Mouse (Mus musculus) brown adipose tissue, adult 24 weeks (tissue): ENCODE measurements at regions not wholly inside any gene's neighbourhood (a gene's known extent, or its start where the extent isn't known, plus 50 kb on each side); places are given as distances from the start of the nearest gene placed in this dataset.

Source experiments
- H3K27ac ChIP-seq: fragments of 200-500 bp; replicated peaks from 2 replicates; pipeline ENCODE4 v1.5.1; 2012; ENCODE audit warnings: low read depth, mild to moderate bottlenecking, low read length
- H3K4me1 ChIP-seq: fragments of 200-500 bp; 2 replicates; pipeline ENCODE4 v1.6.1; 2012; ENCODE audit warnings: low read length, mixed read lengths; ENCODE audit not compliant: control insufficient read depth, insufficient read depth, insufficient read length
- H3K4me3 ChIP-seq: fragments of 200-500 bp; 2 replicates; pipeline ENCODE4 v1.5.1; 2012; ENCODE audit warnings: low read depth, mild to moderate bottlenecking, low read length, moderate library complexity; ENCODE audit not compliant: insufficient read depth

DNA sequence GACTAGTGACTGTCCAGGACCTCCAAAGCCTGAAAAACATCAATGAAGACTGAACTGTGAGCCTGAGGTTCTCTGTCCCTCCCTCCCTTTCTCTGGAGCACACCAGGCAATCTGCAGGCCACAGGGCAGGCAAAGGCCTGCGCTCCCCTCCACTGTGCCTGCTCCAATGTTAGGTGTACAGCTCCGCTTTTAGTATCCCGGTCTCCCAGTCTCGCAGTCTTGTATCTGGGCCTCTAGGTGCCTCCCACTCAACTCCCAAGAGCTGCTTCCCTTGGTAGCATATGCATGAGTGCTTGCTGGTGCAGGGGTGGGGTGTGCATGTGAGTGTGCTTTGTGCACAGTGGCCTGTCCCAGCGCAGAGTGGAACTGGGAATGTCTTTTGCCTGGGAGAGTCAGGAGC is 104.0 kb upstream of the Pja1 start:
- Histone ChIP-seq H3K27ac (no peak overlapping the region), H3K4me1 (no peaks in the 10 kb centered on the region), H3K4me3 (no peak overlapping the region)

GRCm38 (mm10) chrX:99574441-99575103 is 103.5 kb upstream of the Pja1 start:
- Histone ChIP-seq H3K4me3 (peak overlapping the region; percentile 29), H3K27ac (no peak overlapping the region)

DNA sequence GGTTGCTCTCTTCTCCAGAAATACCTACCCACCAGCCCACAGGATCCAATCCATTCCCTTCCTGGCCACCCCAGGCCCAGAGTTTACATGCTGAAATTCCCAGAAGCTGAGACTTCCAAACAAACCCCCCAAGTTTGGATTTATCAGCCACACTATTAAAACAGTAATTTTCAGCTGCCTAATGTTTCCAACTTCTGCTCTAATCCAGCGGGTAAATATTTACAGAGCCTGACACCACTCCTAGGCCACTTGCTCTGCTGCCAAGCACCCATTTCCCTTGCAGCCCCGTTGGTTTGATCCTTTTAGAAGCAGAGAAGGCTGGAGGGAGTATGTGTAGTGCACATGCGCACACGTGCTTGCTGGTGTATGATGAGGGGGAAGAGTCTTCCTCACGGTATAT is 99.1 kb upstream of the Pja1 start:
- Histone ChIP-seq H3K4me1 (no peaks in the 10 kb centered on the region), H3K4me3 (no peak overlapping the region), H3K27ac (no peak overlapping the region)

More at GRCm38 (mm10) chrX:99574441-99575103, 103.5 kb upstream of the Pja1 start:
- H3K4me1 ChIP-seq, result no peaks in the 10 kb centered on the region

GRCm38 (mm10) chrX:99568244-99568643 is 97.2 kb upstream of the Pja1 start:
- H3K4me1 ChIP-seq, result no peaks in the 10 kb centered on the region
- no peak overlapping the region for H3K27ac ChIP-seq
- no peak overlapping the region for H3K4me3 ChIP-seq

GRCm38 (mm10) chrX:99567367-99568164 is 96.5 kb upstream of the Pja1 start:
- Histone ChIP-seq H3K4me1 (no peaks in the 10 kb centered on the region), H3K4me3 (no peak overlapping the region), H3K27ac (no peak overlapping the region)

DNA sequence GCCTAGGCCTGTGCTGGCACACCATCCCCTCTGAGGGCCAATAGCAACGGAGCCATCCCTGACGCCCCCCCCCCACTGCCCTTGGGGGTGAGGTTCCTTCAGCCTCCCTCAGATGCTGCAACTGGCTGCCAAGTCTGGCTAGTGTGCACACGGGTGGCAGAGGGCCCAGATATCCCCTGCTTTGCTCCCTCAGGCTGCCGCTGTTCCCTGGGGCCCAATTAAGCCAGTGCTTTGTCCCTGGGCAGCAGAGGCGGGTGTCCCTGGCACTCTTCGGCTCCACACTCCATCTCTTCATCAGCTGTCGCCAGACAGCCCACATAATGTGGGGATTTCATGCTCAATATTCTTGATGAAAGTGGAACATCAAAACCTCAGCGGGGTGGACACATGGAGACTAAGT is 90.9 kb upstream of the Pja1 start:
- Histone ChIP-seq H3K4me1 (no peaks in the 10 kb centered on the region), H3K27ac (no peak overlapping the region)

DNA sequence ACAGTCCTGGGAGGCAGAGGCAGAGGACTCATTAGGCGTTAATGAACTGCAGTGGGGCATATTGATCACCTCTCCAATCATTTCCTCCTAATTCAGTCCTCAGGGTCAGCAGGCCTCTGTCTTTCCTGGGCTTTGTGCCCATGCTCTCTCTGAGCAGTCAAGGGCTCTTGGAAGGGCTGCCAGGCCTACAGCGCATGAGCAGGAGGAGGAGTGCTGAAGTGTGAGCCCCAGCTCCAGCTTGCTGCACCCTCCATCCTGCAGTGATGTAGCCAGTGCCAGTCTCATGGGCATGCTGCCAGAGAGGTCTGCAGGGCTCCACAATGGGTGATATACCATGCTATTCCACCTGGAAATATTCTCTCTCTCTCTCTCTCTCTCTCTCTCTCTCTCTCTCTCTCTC is 89.6 kb upstream of the Pja1 start:
- Histone ChIP-seq H3K27ac (no peak overlapping the region), H3K4me1 (no peaks in the 10 kb centered on the region), H3K4me3 (no peak overlapping the region)

More for the DNA sequence above, 90.9 kb upstream of the Pja1 start:
- H3K4me3 ChIP-seq, result no peak overlapping the region

- no peaks in the 10 kb centered on the region for H3K4me1 ChIP-seq
- no peak overlapping the region for H3K4me3 ChIP-seq
- H3K27ac ChIP-seq, result no peak overlapping the region
These were observed 85.8 kb upstream of the Pja1 start for GRCm38 (mm10) chrX:99556876-99557354.

- Histone ChIP-seq H3K27ac (no peak overlapping the region), H3K4me3 (no peak overlapping the region), H3K4me1 (no peaks in the 10 kb centered on the region)
These were observed 85.1 kb upstream of the Pja1 start for GRCm38 (mm10) chrX:99555976-99556781.

DNA sequence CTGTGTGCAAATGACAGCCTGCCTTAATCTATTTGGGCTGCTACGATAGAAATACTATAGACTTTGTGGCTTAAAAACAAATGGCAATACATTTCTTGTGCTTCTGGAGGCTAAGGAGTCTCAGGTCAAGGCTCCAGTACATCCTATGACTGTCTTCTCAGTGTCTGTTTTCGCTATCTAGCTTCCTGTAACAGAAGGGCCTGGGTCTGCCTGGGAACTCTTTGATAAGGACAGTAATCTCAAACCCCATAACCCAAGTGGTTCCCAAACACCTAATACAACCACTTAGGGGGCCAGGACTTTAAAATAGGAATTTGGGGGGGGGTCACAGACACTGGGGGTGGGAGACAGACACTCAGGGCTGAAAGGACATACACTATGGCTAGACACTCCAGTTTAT is 81.7 kb upstream of the Pja1 start:
- Histone ChIP-seq H3K27ac (no peak overlapping the region), H3K4me3 (no peak overlapping the region), H3K4me1 (no peaks in the 10 kb centered on the region; the same call in 1 of the 2 replicates)

GRCm38 (mm10) chrX:99550057-99550760 is 79.1 kb upstream of the Pja1 start:
- Histone ChIP-seq H3K4me1 (no peaks in the 10 kb centered on the region; the same call in 1 of the 2 replicates), H3K27ac (no peak overlapping the region), H3K4me3 (no peak overlapping the region)

DNA sequence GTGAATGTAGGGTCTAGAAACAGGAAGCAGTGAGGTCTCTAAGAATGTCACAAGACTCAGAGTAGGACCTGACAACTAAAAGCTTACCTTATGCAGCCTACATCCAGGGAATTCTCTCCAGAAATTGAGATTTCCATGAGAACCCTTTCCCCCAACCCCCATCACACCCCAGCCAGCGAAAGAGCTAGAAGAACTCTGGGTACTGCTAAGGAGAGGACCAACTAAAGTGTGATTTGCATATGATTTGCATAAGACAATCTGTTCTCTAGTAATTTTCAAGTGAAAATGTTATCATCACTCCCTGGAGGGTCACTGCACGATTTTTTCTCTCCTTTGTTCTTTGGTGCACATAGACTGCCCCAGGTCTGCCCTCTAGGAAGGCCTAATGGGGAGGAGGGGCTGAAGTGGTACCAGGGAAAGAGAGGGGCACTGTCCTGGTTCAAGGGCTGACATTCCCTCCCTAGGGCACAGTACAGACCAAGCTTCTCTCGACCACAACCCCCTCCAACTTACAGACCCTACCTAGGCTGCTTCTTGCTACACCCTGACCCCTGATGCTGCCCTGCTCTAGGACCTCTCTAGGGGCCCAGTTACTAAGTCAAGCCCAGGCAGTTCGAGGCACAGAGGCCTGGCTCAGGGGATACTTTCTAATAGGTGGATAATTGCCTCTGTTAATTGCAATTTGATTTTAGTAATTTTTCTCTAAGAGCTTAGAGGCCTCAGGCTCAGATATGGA is 77.4 kb upstream of the Pja1 start:
- Histone ChIP-seq H3K4me1 (no peaks in the 10 kb centered on the region; the same call in 1 of the 2 replicates), H3K27ac (no peak overlapping the region), H3K4me3 (no peak overlapping the region)

- Histone ChIP-seq H3K27ac (no peak overlapping the region), H3K4me3 (no peak overlapping the region), H3K4me1 (no peaks in the 10 kb centered on the region)
These were observed 73.3 kb upstream of the Pja1 start for GRCm38 (mm10) chrX:99544410-99544809.

GRCm38 (mm10) chrX:99541916-99542315 is 70.8 kb upstream of the Pja1 start:
- Histone ChIP-seq H3K27ac (no peak overlapping the region), H3K4me1 (no peaks in the 10 kb centered on the region), H3K4me3 (no peak overlapping the region)
